ENCODE assay signal across 20 mouse cellular contexts in the genomic region with DNA sequence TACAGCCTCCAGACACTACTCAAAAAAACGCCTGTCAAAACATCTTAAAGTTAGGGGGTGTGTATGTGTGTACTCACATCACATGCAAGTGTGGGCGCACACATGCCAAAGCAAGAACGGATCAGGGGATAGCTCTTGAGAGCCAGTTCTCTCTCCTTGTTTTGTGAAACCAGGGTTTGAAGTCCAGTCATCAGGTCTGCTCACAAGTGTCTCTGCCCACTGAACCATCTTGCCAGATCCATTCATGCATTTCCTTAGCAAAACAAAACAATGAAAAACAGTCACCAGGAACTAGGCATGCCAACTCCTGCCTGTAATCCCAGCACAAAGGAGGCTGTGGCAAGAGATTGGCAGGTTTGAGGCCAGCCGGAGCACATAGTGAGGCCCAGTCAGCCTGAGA. TPM values are rescaled to one million over a fixed set of nuclear protein-coding genes. Genes with fewer than 3 reads are reported as not detected.
DNase-seq lines count a peak whose midpoint lies in the region; ATAC-seq and TF ChIP-seq lines count a peak whose summit lies in the region.
"Had no signal": no experiment of that assay in that cellular context is flagged by ENCODE, and none has a peak within 500 bp of the region (broad histone marks: within the 10 kb centered on the region; RNA-seq: fewer than 3 reads in every experiment).

No protein-coding gene starts in this region.

- peaks cover 13% of the 10 kb centered on the region; the same call in 1 of the 2 replicates for H3K36me3 ChIP-seq in midbrain, embryonic 14.5 days (ENCODE audit: control insufficient read depth, insufficient read depth, low read length)
- peaks cover 16% of the 10 kb centered on the region for H3K36me3 ChIP-seq in midbrain, postnatal 0 days (ENCODE audit: insufficient read depth, low read length)

- peak; percentile 35 for DNase-seq in midbrain, embryonic 14.5 days
- DNase-seq in midbrain, postnatal 0 days (ENCODE audit: low spot score) = no peak
- peak; percentile 87 for DNase-seq in kidney, adult 9 months
- DNase-seq in kidney, postnatal 10 days = peak; percentile 17
- no peak for DNase-seq in ovary, postnatal 14 days (ENCODE audit: low spot score)
- DNase-seq in right cerebral cortex, adult 18-20 months = no peak
- DNase-seq in urinary bladder, postnatal 14 days (ENCODE audit: low spot score) = no peak
- DNase-seq: adrenal gland, adult 2 months; adrenal gland, postnatal 25 days; cerebellum, adult 2 months; cerebellum, postnatal 10 days; gastrocnemius, postnatal 10 days; heart, adult 18-20 months; heart, postnatal 14 days had no signal

- H3K4me3 ChIP-seq in midbrain, embryonic 14.5 days (replicated peaks; ENCODE audit: low read depth, low read length) = no peak overlapping the region
- H3K4me3 ChIP-seq in midbrain, postnatal 0 days (ENCODE audit: low read depth, low read length) = no peak overlapping the region
- H3K4me3 ChIP-seq: embryonic facial prominence, embryonic 10.5 days; heart, embryonic 15.5 days; hindbrain, embryonic 13.5 days had no signal

- no peaks in the 10 kb centered on the region for H3K27me3 ChIP-seq in midbrain, embryonic 14.5 days (ENCODE audit: control insufficient read depth, insufficient read depth, low read length)
- H3K27me3 ChIP-seq in midbrain, postnatal 0 days (ENCODE audit: insufficient read depth, low read length) = no peaks in the 10 kb centered on the region
- H3K27me3 ChIP-seq: heart, embryonic 15.5 days; hindbrain, embryonic 13.5 days had no signal

- no peak overlapping the region for H3K4me2 ChIP-seq in midbrain, embryonic 14.5 days (ENCODE audit: low read length)
- H3K4me2 ChIP-seq in midbrain, postnatal 0 days (ENCODE audit: low read depth, low read length, poor library complexity, severe bottlenecking) = no peak overlapping the region
- H3K4me2 ChIP-seq: heart, embryonic 11.5 days; heart, embryonic 15.5 days; hindbrain, embryonic 13.5 days had no signal

- H3K9ac ChIP-seq in midbrain, embryonic 14.5 days (replicated peaks; ENCODE audit: low read length) = no peak overlapping the region
- no peak overlapping the region for H3K9ac ChIP-seq in midbrain, postnatal 0 days (replicated peaks; ENCODE audit: low read length, poor library complexity, severe bottlenecking)
- H3K9ac ChIP-seq: heart, embryonic 15.5 days; hindbrain, embryonic 13.5 days had no signal

- TF ChIP-seq CTCF in midbrain, postnatal 0 days (IDR thresholded peaks at IDR 0.05) = no peak

- 51% methylated on average over 4 of the region's 4 CpGs for WGBS in midbrain, embryonic 14.5 days
- 62% methylated on average over 4 of the region's 4 CpGs for WGBS in midbrain, postnatal 0 days

- ATAC-seq in midbrain, embryonic 14.5 days (ENCODE audit: low FRiP score, low TSS enrichment) = no peak
- no peak for ATAC-seq in midbrain, postnatal 0 days (ENCODE audit: low FRiP score)
- ATAC-seq: forebrain, embryonic 16.5 days had no signal

- H3K9me3 ChIP-seq in midbrain, embryonic 14.5 days (ENCODE audit: control insufficient read depth, low read length) = no peaks in the 10 kb centered on the region
- H3K9me3 ChIP-seq in midbrain, postnatal 0 days (ENCODE audit: low read length) = no peaks in the 10 kb centered on the region
- H3K9me3 ChIP-seq: embryonic facial prominence, embryonic 10.5 days; heart, embryonic 15.5 days; hindbrain, embryonic 13.5 days had no signal

- no peaks in the 10 kb centered on the region for H3K4me1 ChIP-seq in midbrain, embryonic 14.5 days (ENCODE audit: control insufficient read depth, insufficient read depth, low read length)
- no peaks in the 10 kb centered on the region for H3K4me1 ChIP-seq in midbrain, postnatal 0 days (ENCODE audit: insufficient read depth, low read length)
- H3K4me1 ChIP-seq: embryonic facial prominence, embryonic 10.5 days; heart, embryonic 15.5 days; hindbrain, embryonic 13.5 days had no signal

- H3K27ac ChIP-seq in midbrain, embryonic 14.5 days (replicated peaks; ENCODE audit: low read depth, low read length) = no peak overlapping the region
- no peak overlapping the region for H3K27ac ChIP-seq in midbrain, postnatal 0 days (ENCODE audit: low read depth, low read length)
- H3K27ac ChIP-seq: embryonic facial prominence, embryonic 10.5 days; heart, embryonic 15.5 days; hindbrain, embryonic 13.5 days had no signal

RNA-seq across cellular contexts. Expression of a gene that starts 35.5 kb away (rescaled TPM):
- polyA plus RNA-seq in midbrain, embryonic 14.5 days (2014; fragmentation: Nextera tagmentation; extraction: Ambion mirVana) = not detected in 2 replicates
- total RNA-seq in midbrain, postnatal 0 days (2014; rRNA removed) = 0.28 TPM in 1 of 2 replicates, not detected in the other
- not detected in 2 replicates for polyA plus RNA-seq in midbrain, postnatal 0 days (2015; fragmentation: Nextera tagmentation; extraction: Ambion mirVana)
- total RNA-seq: adrenal gland, adult 2 months; adrenal gland, postnatal 25 days; hematopoietic stem cell, adult 5-6 weeks had no signal
- polyA plus RNA-seq: embryonic facial prominence, embryonic 10.5 days; forebrain, embryonic 16.5 days; heart, embryonic 11.5 days; heart, embryonic 15.5 days; hindbrain, embryonic 13.5 days had no signal

RNA-seq across cellular contexts. Expression of a gene that starts 36.2 kb away (rescaled TPM):
- 23.4 and 28.6 TPM in 2 replicates for polyA plus RNA-seq in midbrain, embryonic 14.5 days (2014; fragmentation: Nextera tagmentation; extraction: Ambion mirVana)
- total RNA-seq in midbrain, postnatal 0 days (2014; rRNA removed) = 65.9 and 85.6 TPM in 2 replicates
- polyA plus RNA-seq in midbrain, postnatal 0 days (2015; fragmentation: Nextera tagmentation; extraction: Ambion mirVana) = 24.9 and 28.6 TPM in 2 replicates

RNA-seq across cellular contexts. Expression of a gene that starts 38.5 kb away (rescaled TPM):
- polyA plus RNA-seq in midbrain, embryonic 14.5 days (2014; fragmentation: Nextera tagmentation; extraction: Ambion mirVana) = 266 and 297 TPM in 2 replicates
- 219 and 224 TPM in 2 replicates for total RNA-seq in midbrain, postnatal 0 days (2014; rRNA removed)
- polyA plus RNA-seq in midbrain, postnatal 0 days (2015; fragmentation: Nextera tagmentation; extraction: Ambion mirVana) = 300 and 308 TPM in 2 replicates

Comparison
In these comparisons a context has a peak if more than half of its experiments do, and no peak if none do; other contexts are left out.
1. DNase-seq: peak in midbrain, embryonic 14.5 days (single experiment), kidney, adult 9 months (single experiment) and kidney, postnatal 10 days (single experiment); none in midbrain, postnatal 0 days (single experiment), ovary, postnatal 14 days (single experiment), right cerebral cortex, adult 18-20 months (single experiment) and urinary bladder, postnatal 14 days (single experiment).